Mouse (Mus musculus) urinary bladder, postnatal 25 days (tissue): ENCODE measurements at regions not wholly inside any gene's neighbourhood (a gene's known extent, or its start where the extent isn't known, plus 50 kb on each side); places are given as distances from the start of the nearest gene placed in this dataset.
"Not testable (repeated sequence)": the region's sequence is repeated elsewhere in the genome, so short reads cannot be mapped to it uniquely, and the experiment has no call there.

Source experiments
- DNase-seq: peaks from one replicate; pipeline ENCODE4 v3.0.0; 2022; ENCODE audit warnings: low spot score

DNA sequence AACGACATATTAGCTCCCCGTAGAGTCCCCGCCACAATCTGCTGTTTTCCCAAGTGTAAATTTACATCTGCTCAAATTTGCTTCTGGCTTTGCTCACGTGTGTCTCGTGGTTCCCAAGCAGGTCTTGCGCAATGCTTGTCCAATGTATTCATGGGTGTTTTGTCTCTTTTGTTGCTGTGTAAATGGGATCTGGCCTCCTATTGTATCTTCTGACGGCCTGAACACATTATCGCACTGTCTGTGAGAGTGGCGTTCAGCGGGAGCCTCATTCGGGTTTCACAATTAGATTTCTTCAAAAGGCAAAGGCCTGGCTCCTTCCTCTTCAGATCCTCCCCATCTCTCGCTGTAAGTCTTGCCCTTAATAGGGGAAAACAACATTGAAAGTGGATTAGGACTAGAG lies 274.5 kb downstream of the Fam19a5 start:
- no peak for DNase-seq

DNA sequence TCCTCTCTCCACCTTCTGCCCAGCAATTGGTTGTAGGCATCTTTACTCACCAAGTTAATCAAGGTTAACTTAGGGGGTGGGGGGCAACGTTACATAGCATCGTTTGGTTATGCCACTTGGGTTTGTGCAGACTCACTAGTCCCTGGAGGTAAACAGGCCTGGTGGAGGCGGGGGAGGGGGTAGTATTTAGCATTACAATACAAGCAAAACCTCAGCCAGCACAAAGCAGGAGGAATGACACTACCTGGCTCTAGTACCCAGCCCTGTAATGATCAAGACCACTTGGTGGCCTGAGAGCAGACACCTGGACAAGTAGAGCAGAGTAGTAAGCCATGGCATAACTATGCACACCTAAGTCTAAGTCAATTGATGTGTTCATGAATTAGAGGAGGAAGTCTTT lies 298.0 kb downstream of the Fam19a5 start:
- DNase-seq = no peak

DNA sequence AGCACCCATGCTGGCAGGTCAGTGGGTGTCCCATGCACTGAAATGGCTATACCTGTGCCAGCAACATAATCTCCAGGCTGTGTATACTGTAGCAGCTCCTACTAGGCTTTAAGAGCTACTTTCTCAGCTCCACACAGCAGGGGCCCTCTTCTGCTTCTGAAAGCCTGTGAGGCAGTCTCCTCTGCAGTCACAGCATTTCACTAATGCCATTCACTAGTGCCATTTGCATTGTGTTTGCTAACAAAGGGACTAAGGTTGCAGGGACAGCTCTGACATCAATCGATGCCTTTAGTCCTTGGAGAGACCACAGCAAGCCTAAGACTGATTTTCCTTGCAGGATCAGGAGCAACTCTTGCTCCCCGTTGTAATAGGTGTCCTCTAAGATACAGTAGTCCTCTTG lies 315.0 kb downstream of the Fam19a5 start:
- DNase-seq = no peak

DNA sequence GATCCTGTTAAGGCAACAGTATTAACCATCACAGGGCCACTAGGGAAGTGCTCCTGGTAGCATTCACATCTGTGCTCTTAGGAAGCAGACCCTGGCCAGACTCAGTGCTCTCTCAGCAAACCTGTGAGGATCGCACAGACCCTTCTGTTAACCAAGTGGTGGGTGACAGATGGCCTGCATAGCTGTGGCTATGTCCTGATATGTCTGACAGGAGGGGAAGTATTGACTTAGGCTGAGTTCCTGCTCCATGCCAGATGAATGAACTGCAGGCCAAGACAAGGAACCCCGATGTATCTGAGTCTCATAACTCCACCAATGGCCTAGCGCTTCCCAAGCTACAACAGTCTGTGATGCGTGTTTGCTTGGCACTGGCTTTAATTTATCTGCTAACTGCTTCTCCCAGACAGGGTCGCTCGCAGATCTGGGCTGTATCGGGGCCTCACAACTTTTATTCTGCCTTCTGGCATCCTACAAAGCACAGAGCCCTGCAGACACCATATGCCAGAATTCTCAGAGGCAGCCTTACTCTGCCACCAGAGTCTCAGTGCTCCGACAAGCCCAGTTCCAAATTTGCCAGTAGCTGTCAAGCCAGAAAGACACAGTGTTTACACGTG lies 332.3 kb downstream of the Fam19a5 start:
- no peak for DNase-seq

DNA sequence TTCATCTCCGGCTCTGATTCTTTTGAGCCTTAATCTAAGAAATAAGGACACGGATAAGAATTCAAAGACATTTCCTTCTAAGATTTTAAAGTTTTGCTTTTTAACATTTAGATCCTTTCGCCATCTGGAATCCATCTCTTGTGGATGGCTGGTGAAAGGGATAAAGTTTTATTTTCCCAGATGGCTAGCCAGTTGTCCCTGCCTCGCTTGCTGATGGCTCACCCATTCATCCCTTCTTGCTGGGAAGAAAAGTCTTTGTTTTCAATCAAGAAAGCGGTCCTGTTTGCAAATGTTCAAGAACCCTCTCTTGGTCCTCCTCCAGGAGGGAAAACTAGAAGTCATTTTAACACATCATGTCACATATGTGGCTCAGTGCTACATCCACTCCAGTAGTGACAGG lies 346.8 kb downstream of the Fam19a5 start:
- no peak for DNase-seq

GRCm38 (mm10) chr15:87894866-87895265 lies 350.8 kb downstream of the Fam19a5 start:
- not testable (repeated sequence) for DNase-seq

DNA sequence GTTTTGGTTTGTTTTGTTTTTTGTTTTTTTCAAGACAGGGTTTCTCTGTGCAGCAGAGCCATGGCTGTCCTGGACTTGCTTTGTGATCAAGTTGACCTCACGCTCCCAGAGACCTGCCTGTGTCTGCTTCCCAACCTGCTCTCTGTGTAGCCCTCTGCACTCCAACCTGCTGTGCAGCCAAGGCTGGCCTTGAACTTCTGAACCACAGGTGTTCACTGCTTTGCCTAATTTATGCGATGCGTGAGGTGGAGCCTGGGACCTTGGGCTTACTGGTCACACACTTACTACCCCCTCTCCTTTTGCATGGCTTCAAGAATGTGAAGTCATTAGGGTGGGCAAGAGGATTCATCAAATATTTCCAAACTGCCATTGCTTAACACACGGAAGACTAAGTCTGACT lies 354.6 kb downstream of the Fam19a5 start:
- DNase-seq = no peak

GRCm38 (mm10) chr15:87904436-87904835 lies 360.3 kb downstream of the Fam19a5 start:
- DNase-seq = no peak

DNA sequence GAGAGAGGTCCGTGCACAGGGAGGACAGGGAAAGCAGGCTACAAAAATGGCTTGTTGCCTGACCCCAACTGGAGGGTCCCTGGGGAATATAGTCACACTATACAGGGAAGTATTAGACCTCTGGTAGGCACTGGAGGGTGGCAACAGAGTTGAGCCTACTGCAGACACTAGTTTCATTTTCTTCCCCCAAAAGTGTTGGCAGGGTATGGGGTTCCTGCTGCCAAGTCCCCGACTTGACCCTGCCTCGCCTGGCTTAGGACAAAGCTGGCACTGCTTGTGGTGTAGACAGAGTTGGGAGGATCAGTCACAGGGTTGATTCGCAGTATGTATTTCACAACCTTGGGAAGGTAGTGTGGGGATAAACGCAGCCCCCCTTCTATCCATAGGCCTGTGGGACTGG lies 362.2 kb downstream of the Fam19a5 start:
- DNase-seq = no peak

GRCm38 (mm10) chr15:87922091-87922490 lies 378.0 kb downstream of the Fam19a5 start:
- DNase-seq = no peak

DNA sequence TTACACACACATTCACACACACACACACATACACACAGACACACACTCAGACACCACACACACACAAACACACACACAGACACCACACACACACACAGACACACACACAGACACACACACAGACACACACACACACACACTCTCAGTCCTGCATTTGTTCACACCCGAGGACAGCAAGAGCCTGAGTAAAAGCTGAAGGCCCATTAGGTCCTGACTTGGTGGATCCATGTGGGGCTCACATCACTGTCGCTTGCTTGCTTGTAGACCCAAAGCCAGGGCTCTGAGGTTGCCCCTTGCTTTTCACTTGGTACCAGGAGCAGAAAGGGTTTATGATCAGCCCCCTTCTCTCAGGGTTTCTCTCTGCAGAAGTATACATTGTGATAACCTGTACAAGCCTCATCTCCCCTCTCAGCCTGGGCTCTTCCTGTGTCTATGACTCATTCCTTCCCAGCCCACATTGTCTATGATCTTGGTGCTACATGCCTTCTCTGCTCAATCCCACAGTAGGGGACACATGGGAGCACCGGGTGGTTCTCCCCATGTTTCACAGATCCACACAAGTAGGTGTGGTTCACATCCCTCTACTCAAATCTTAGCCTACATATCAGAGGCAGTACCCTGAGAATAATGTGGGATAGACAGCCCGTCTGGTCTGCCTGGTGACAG lies 378.8 kb downstream of the Fam19a5 start:
- DNase-seq = no peak

- no peak for DNase-seq
Observed at GRCm38 (mm10) chr15:87923906-87924305, 379.8 kb downstream of the Fam19a5 start.

GRCm38 (mm10) chr15:87936041-87936440 lies 391.9 kb downstream of the Fam19a5 start:
- no peak for DNase-seq

DNA sequence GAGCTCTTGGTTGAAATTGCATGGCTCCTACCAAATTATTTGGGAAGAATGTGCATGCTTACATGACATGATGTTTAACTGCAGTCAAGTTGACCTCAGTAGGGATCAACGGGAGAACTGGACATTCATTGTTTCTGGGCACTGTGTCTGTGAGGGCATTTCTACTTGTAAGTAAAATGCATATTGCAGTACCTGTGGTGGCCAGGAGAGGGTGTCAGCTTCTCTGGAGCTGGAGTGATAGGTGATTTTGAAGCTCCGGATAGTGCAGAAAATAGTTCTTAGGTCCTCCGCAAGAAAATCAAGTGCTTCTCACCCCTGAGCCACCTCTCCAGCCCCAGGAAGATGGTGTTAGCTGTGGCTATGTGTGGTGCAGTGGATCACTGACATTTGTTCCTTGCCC lies 396.7 kb downstream of the Fam19a5 start:
- no peak for DNase-seq

DNA sequence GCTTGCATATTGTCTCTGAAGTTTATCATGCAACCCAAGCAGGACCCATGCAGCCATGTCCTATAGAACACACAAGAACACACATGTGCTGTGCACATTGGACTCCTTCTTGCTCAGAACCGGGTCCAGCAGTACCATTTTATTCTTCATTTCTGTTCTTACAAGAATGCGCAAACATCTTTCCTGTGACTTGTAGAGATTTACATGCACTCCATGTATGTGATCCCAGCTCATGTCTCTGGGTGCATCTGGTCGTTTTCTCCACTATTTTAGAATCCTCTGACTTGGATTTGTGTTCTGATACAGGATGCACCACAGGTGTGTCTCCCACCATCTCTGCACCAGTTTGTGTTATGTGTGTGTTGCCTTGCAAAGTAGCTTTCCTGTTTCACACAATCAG lies 408.4 kb downstream of the Fam19a5 start:
- DNase-seq = no peak

DNA sequence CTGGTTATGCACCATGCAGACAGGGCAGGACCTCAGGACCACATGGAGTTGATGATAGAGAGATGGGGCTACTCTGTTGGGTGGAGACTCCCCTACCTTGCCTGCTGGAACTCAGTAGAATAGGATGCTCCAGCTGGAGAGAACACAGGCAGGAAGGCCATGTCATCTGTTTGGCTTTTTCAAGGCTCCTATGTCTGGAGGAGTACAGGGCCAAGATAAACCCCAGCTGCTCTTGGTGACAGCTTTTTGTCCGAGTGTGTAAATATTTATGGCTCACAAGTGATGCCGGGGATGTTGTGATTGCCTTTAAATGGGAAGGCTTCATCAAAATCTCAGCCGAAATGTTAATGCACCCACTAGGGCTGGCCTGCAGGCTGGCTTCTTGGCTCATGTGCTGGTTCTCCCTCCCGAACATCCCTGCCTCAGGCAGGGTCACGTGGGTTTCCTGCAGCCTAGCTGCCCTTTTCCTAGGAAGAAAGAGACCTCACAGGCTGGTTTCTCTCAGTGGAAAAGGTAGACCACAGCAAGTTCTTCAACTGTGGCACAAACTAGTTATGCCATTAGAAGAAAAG lies 411.7 kb downstream of the Fam19a5 start:
- no peak for DNase-seq

DNA sequence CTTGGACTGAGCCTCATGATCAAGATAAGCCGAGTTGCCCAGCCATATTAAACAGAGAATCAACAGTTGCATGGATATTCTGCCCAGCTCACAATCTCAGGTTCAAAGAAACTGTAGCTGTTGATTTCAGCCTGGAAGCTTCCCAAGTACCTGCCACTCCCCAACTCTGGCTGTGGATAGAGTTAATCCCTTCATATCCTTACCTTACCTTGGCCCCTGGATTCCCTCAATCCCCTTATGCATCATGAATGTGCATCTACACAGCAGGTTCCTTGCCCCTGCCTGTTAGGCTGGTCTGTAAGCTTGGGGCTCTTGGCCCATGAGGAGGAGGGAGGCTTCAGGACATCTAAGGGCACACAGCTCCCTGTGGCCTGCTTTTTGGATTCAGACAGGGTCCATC lies 414.8 kb downstream of the Fam19a5 start:
- no peak for DNase-seq

GRCm38 (mm10) chr15:87972641-87973040 lies 428.5 kb downstream of the Fam19a5 start:
- DNase-seq = no peak

- DNase-seq = no peak
Observed at GRCm38 (mm10) chr15:87987322-87987985, 443.4 kb downstream of the Fam19a5 start.

GRCm38 (mm10) chr15:87994546-87994945 lies 450.4 kb downstream of the Fam19a5 start:
- DNase-seq = no peak

- DNase-seq = no peak
Observed at GRCm38 (mm10) chr15:88017076-88017475, 473.0 kb downstream of the Fam19a5 start.

GRCm38 (mm10) chr15:88032751-88033150 lies 488.7 kb downstream of the Fam19a5 start:
- DNase-seq = no peak

- no peak for DNase-seq
Observed at GRCm38 (mm10) chr15:88033725-88034124, 489.6 kb downstream of the Fam19a5 start.
